Mouse (Mus musculus): Measurements from ENCODE around the gene Prtn3. TPM values are rescaled to one million over a fixed set of nuclear protein-coding genes. Genes with fewer than 3 reads are reported as not detected.

The Prtn3 gene
- total RNA-seq, 2 experiments from 2014 or later, result 114 to 449 TPM

GRCm38 (mm10) chr10:79920056-79920890 lies 46.0 kb downstream of the Prtn3 start:
- ATAC-seq (replicated peaks; ENCODE audit: low FRiP score, poor library complexity, severe bottlenecking), result no peak

- no peak for ATAC-seq (replicated peaks; ENCODE audit: low FRiP score, poor library complexity, severe bottlenecking)
These were observed 46.8 kb downstream of the Prtn3 start, which contains the start of gene R3hdm4 for GRCm38 (mm10) chr10:79920958-79921535. TSS of gene R3hdm4 (minus strand) at chr10:79921208.

GRCm38 (mm10) chr10:79921572-79921971 lies 47.3 kb downstream of the Prtn3 start:
- no peak for ATAC-seq (replicated peaks; ENCODE audit: low FRiP score, poor library complexity, severe bottlenecking)

GRCm38 (mm10) chr10:79924998-79925784 lies 50.9 kb downstream of the Prtn3 start:
- peak; percentile 77 for ATAC-seq (replicated peaks; ENCODE audit: low FRiP score, poor library complexity, severe bottlenecking)

GRCm38 (mm10) chr10:79925785-79926490 lies 51.7 kb downstream of the Prtn3 start:
- ATAC-seq (replicated peaks; ENCODE audit: low FRiP score, poor library complexity, severe bottlenecking), result 0 out of 2 replicates have a peak, but pooled peaks have one; percentile 42

- ATAC-seq (replicated peaks; ENCODE audit: low FRiP score, poor library complexity, severe bottlenecking), result peak; percentile 53
These were observed 52.4 kb downstream of the Prtn3 start, which contains the start of gene Arid3a for GRCm38 (mm10) chr10:79926491-79927323. TSS of gene Arid3a (plus strand) at chr10:79927043.

- no peak for ATAC-seq (replicated peaks; ENCODE audit: low FRiP score, poor library complexity, severe bottlenecking)
These were observed 53.2 kb downstream of the Prtn3 start for GRCm38 (mm10) chr10:79927324-79928029.

- ATAC-seq (replicated peaks; ENCODE audit: low FRiP score, poor library complexity, severe bottlenecking), result no peak
These were observed 53.9 kb downstream of the Prtn3 start for GRCm38 (mm10) chr10:79928030-79928694.

- no peak for ATAC-seq (replicated peaks; ENCODE audit: low FRiP score, poor library complexity, severe bottlenecking)
These were observed 54.8 kb downstream of the Prtn3 start for GRCm38 (mm10) chr10:79928907-79929701.

- no peak for ATAC-seq (replicated peaks; ENCODE audit: low FRiP score, poor library complexity, severe bottlenecking)
These were observed 55.9 kb downstream of the Prtn3 start for GRCm38 (mm10) chr10:79929967-79930825.

- no peak for ATAC-seq (replicated peaks; ENCODE audit: low FRiP score, poor library complexity, severe bottlenecking)
These were observed 56.5 kb downstream of the Prtn3 start for GRCm38 (mm10) chr10:79930826-79931186.

GRCm38 (mm10) chr10:79931797-79932196 lies 57.5 kb downstream of the Prtn3 start:
- no peak for ATAC-seq (replicated peaks; ENCODE audit: low FRiP score, poor library complexity, severe bottlenecking)

- ATAC-seq (replicated peaks; ENCODE audit: low FRiP score, poor library complexity, severe bottlenecking), result no peak
These were observed 58.5 kb downstream of the Prtn3 start for GRCm38 (mm10) chr10:79932736-79933135.
